Mouse (Mus musculus): ENCODE measurements at regions not wholly inside any gene's neighbourhood (a gene's known extent, or its start where the extent isn't known, plus 50 kb on each side); places are given as distances from the start of the nearest gene placed in this dataset.

DNA sequence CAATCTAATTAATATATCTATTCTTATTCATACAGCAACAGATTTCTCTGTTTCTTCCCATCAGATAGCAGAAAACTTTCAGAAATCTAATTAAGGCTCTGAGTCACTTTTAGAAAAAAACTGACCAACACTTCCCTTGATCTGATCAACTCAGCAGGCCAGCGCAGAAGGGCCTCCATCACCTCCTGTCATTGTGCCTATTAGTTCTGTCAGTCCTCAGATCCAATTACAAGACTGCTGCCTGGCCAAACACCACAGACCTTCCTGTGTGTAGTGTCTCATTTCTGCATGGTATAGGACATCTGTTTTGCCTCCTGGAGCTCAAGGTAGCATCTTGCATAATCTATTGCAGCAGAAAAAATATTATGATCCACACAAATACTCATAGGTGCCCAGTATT lies 1184.3 kb upstream of the Alcam start:
- TF ChIP-seq CTCF (IDR thresholded peaks at IDR 0.05; ENCODE audit: low read depth, low read length) (no peak), TAL1 (conservative IDR thresholded peaks at IDR 0.05; ENCODE audit: low read depth, low read length) (no peak), POLR2AphosphoS5 (IDR thresholded peaks at IDR 0.05; ENCODE audit: insufficient replicate concordance, low read depth, low read length) (no peak), GATA2 (IDR thresholded peaks at IDR 0.05; ENCODE audit: borderline replicate concordance, low read depth, low read length) (no peak)
